Mouse (Mus musculus) CH12.LX (cell line): Measurements from ENCODE around the gene Hes5. TPM values are rescaled to one million over a fixed set of nuclear protein-coding genes. Genes with fewer than 3 reads are reported as not detected.

ENCODE experiments used
- DNase-seq: peaks from one replicate; pipeline ENCODE4 v3.0.0-alpha.2; 2013; ENCODE audit errors: extremely low read depth
- H3K27ac ChIP-seq: 2 replicates; pipeline ENCODE4 v1.5.1; 2012; ENCODE audit warnings: low read depth, mild to moderate bottlenecking, control low read depth, moderate library complexity; ENCODE audit not compliant: insufficient read depth
- H3K27me3 ChIP-seq: replicated peaks from 2 replicates; pipeline ENCODE3; 2012; ENCODE audit warnings: inconsistent platforms
- H3K36me3 ChIP-seq, 2 experiments: replicated peaks in 1 of 2; 2 replicates each; pipeline versions ENCODE3 to v1.6.1; 2012; ENCODE audit warnings: inconsistent platforms in 1 of 2, low read length in 1 of 2, mild to moderate bottlenecking in 1 of 2, mixed read lengths in 1 of 2, moderate library complexity in 1 of 2; ENCODE audit not compliant: control insufficient read depth in 1 of 2, insufficient read depth in 1 of 2
- H3K4me1 ChIP-seq, 2 experiments: 2 replicates each; pipeline ENCODE4 v1.6.1; 2012; ENCODE audit warnings: inconsistent platforms in 1 of 2, moderate library complexity in 1 of 2; ENCODE audit not compliant: insufficient read depth in 2 of 2, control insufficient read depth in 1 of 2
- H3K4me2 ChIP-seq: 2 replicates; pipeline ENCODE4 v1.6.1; 2012; ENCODE audit warnings: low read depth, mild to moderate bottlenecking, control low read depth; ENCODE audit not compliant: poor library complexity, insufficient read depth, severe bottlenecking
- H3K4me3 ChIP-seq, 3 experiments: fragments of 150-350 bp in 1 of 3; sonication (generic) in 1 of 3; replicated peaks in 1 of 3; 2 replicates each; pipeline versions ENCODE3 to v1.5.1; 2011 to 2012; ENCODE audit warnings: low read depth in 2 of 3, low read length in 2 of 3, mild to moderate bottlenecking in 2 of 3, moderate library complexity in 2 of 3, control low read depth in 1 of 3, improper control_type of control experiment in 1 of 3, inconsistent platforms in 1 of 3, mixed read lengths in 1 of 3; ENCODE audit not compliant: poor library complexity in 1 of 3
- H3K79me2 ChIP-seq: replicated peaks from 2 replicates; pipeline ENCODE4 v1.6.1; 2012; ENCODE audit warnings: mild to moderate bottlenecking, moderate library complexity; ENCODE audit not compliant: control insufficient read depth, poor library complexity, insufficient read depth, severe bottlenecking; ENCODE audit errors: extremely low read depth
- H3K9ac ChIP-seq: 2 replicates; pipeline ENCODE4 v1.6.1; 2012; ENCODE audit warnings: low read depth, mild to moderate bottlenecking, control low read depth, moderate library complexity; ENCODE audit not compliant: insufficient read depth
- H3K9me3 ChIP-seq: replicated peaks from 2 replicates; pipeline ENCODE3; 2012; ENCODE audit warnings: low read length, inconsistent platforms, mixed read lengths
- CHD1 ChIP-seq: IDR thresholded peaks from 2 replicates; pipeline ENCODE4 v1.6.1; 2012; ENCODE audit warnings: low read depth, low read length, improper control_type of control experiment, inconsistent platforms
- CTCF ChIP-seq, 2 experiments: IDR thresholded peaks in 1 of 2; conservative IDR thresholded peaks in 1 of 2; 2 replicates each; pipeline ENCODE4 v1.5.1; 2011 to 2012; ENCODE audit warnings: low read depth in 2 of 2, low read length in 2 of 2, improper control_type of control experiment in 1 of 2, inconsistent platforms in 1 of 2, mild to moderate bottlenecking in 1 of 2, moderate library complexity in 1 of 2
- E2F4 ChIP-seq: IDR thresholded peaks from 2 replicates; pipeline ENCODE4 v1.6.1; 2011; ENCODE audit warnings: low read depth, low read length, improper control_type of control experiment; ENCODE audit not compliant: insufficient replicate concordance
- ELF1 ChIP-seq: IDR thresholded peaks from 2 replicates; pipeline ENCODE4 v1.6.1; 2014; ENCODE audit warnings: low read depth, mild to moderate bottlenecking, inconsistent platforms, low read length, improper control_type of control experiment
- EP300 ChIP-seq: IDR thresholded peaks from 2 replicates; pipeline ENCODE4 v1.6.1; 2011; ENCODE audit warnings: low read length, improper control_type of control experiment
- ETS1 ChIP-seq: conservative IDR thresholded peaks from 2 replicates; pipeline ENCODE4 v1.6.1; 2012; ENCODE audit warnings: low read depth, mild to moderate bottlenecking, inconsistent platforms, low read length, improper control_type of control experiment, moderate library complexity
- GABPA ChIP-seq: IDR thresholded peaks from 2 replicates; pipeline ENCODE4 v1.6.1; 2012; ENCODE audit warnings: low read depth, low read length, improper control_type of control experiment, inconsistent platforms; ENCODE audit not compliant: insufficient replicate concordance
- HCFC1 ChIP-seq: IDR thresholded peaks from 2 replicates; pipeline ENCODE4 v1.6.1; 2012; ENCODE audit warnings: low read depth, mild to moderate bottlenecking, inconsistent platforms, low read length, improper control_type of control experiment
- IRF4 ChIP-seq: IDR thresholded peaks from 2 replicates; pipeline ENCODE4 v1.6.1; 2014; ENCODE audit warnings: low read depth, mild to moderate bottlenecking, inconsistent platforms, low read length, improper control_type of control experiment
- JUND ChIP-seq: conservative IDR thresholded peaks from 2 replicates; pipeline ENCODE4 v1.6.1; 2011; ENCODE audit warnings: low read depth, low read length, improper control_type of control experiment
- MAFK ChIP-seq: IDR thresholded peaks from 2 replicates; pipeline ENCODE4 v1.6.1; 2011; ENCODE audit warnings: low read length, improper control_type of control experiment; ENCODE audit not compliant: insufficient replicate concordance
- MAX ChIP-seq: IDR thresholded peaks from 2 replicates; pipeline ENCODE4 v1.6.1; 2011; ENCODE audit warnings: low read length, improper control_type of control experiment
- MAZ ChIP-seq: IDR thresholded peaks from 2 replicates; pipeline ENCODE4 v1.6.1; 2012; ENCODE audit warnings: low read depth, mild to moderate bottlenecking, inconsistent platforms, low read length, improper control_type of control experiment, moderate library complexity
- MXI1 ChIP-seq: IDR thresholded peaks from 2 replicates; pipeline ENCODE4 v1.6.1; 2011; ENCODE audit warnings: mild to moderate bottlenecking, low read depth, low read length, improper control_type of control experiment
- MYC ChIP-seq: IDR thresholded peaks from 2 replicates; pipeline ENCODE4 v1.6.1; 2011; ENCODE audit warnings: low read depth, mild to moderate bottlenecking, improper control_type of control experiment, low read length
- NRF1 ChIP-seq: IDR thresholded peaks from 2 replicates; pipeline ENCODE4 v1.6.1; 2014; ENCODE audit warnings: low read depth, mild to moderate bottlenecking, inconsistent platforms, low read length, improper control_type of control experiment, moderate library complexity
- PAX5 ChIP-seq: IDR thresholded peaks from 2 replicates; pipeline ENCODE4 v1.6.1; 2012; ENCODE audit warnings: low read length, inconsistent platforms, mixed read lengths
- TCF12 ChIP-seq: IDR thresholded peaks from 2 replicates; pipeline ENCODE4 v1.6.1; 2014; ENCODE audit warnings: low read depth, mild to moderate bottlenecking, inconsistent platforms, low read length, improper control_type of control experiment
- UBTF ChIP-seq: IDR thresholded peaks from 2 replicates; pipeline ENCODE4 v1.6.1; 2012; ENCODE audit warnings: low read depth, mild to moderate bottlenecking, inconsistent platforms, low read length, improper control_type of control experiment, moderate library complexity
- USF1 ChIP-seq: IDR thresholded peaks from 2 replicates; pipeline ENCODE4 v1.6.1; 2014; ENCODE audit warnings: low read depth, mild to moderate bottlenecking, inconsistent platforms, low read length, improper control_type of control experiment
- ZC3H11A ChIP-seq: IDR thresholded peaks from 2 replicates; pipeline ENCODE4 v1.6.1; 2012; ENCODE audit warnings: low read depth, mild to moderate bottlenecking, inconsistent platforms, low read length, improper control_type of control experiment
- ZKSCAN1 ChIP-seq: IDR thresholded peaks from 2 replicates; pipeline ENCODE4 v1.6.1; 2012; ENCODE audit warnings: low read depth, inconsistent platforms, low read length, improper control_type of control experiment, borderline replicate concordance
- ZMIZ1 ChIP-seq: IDR thresholded peaks from 2 replicates; pipeline ENCODE4 v1.6.1; 2012; ENCODE audit warnings: low read depth, mild to moderate bottlenecking, inconsistent platforms, low read length, improper control_type of control experiment
- dilution Hi-C: fragments of 300-500 bp; cut with MboI; formaldehyde crosslinking; loops from 2 replicates; pipeline ENCODE4 v1.14.3; 2020; ENCODE audit warnings: low sequenced_read_pairs; ENCODE audit not compliant: extremely low pct_unique_long_range_greater_than_20kb, extremely low pct_ligation_motif_present
- in situ Hi-C: fragments of 300-500 bp; cut with MboI; formaldehyde crosslinking; loops from 3 replicates; pipeline ENCODE4 v1.14.3; 2019; ENCODE audit warnings: low sequenced_read_pairs, low pct_ligation_motif_present, low pct_unique_long_range_greater_than_20kb, mixed read lengths
- polyA plus RNA-seq: library from polyadenylated mRNA; unstranded; fragments of >175 nt; gene quantifications from 2 replicates; pipeline ENCODE4 v1.2.1, GENCODE M21; 2012; ENCODE audit warnings: low read depth; ENCODE audit not compliant: insufficient read length
- total RNA-seq, 2 experiments: library from RNA; depleted of rRNA; stranded (reverse); fragments of 300-350 nt in 1 of 2; fragments of >200 nt in 1 of 2; gene quantifications; 2 replicates each; pipeline ENCODE4 v1.2.3; 2012 to 2014

The Hes5 gene
- total and polyA plus RNA-seq, 3 experiments = 1.7 to 6.8 (median 2.1) TPM

DNA sequence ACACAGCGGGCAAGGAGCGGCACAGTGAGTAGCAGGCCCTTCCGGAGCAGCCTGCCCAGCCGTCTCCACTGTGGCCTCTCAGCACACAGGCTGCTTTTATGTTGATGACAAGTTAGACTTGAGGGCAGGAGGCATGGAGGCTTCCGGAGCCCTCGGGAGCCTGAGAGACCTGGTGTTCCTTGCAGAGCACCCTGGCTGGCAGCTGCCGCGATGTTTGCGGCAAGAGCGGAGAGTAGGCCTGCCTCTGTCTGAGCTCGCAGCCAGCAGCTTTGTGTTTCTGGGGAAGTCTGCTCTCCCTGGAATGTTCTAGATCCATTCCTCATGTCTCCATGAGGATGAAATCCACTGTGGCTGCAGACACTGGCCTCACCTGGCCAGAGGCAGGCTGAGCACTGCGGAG is 11.8 kb downstream of the Hes5 start:
- no peaks in the 10 kb centered on the region for H3K9me3 ChIP-seq
- no peak overlapping the region for H3K27ac ChIP-seq
- dilution Hi-C loops (no loop called here), in situ Hi-C loops (loop anchor here (25.0 kb wide), 1 partner anchor 265 kb away; the partner anchor contains the start of gene Faap20)
- H3K4me2 ChIP-seq = no peak overlapping the region
- H3K79me2 ChIP-seq = peaks cover 12% of the 10 kb centered on the region
- no peak overlapping the region for H3K4me3 ChIP-seq
- no peak overlapping the region for H3K9ac ChIP-seq
- H3K4me1 ChIP-seq = peaks cover 0 to 3% of the 10 kb centered on the region in 2 experiments; a peak in 2 of 4 replicates
- TF ChIP-seq E2F4 = no peak
- no peak for TF ChIP-seq MAZ
- no peak for TF ChIP-seq ZC3H11A
- no peak for TF ChIP-seq NRF1
- TF ChIP-seq EP300 = no peak
- TF ChIP-seq IRF4 = no peak
- no peak for TF ChIP-seq PAX5
- no peak for TF ChIP-seq MAX
- TF ChIP-seq MXI1 = no peak
- TF ChIP-seq ETS1 = no peak
- no peak for TF ChIP-seq MYC
- no peaks in the 10 kb centered on the region for H3K27me3 ChIP-seq
- H3K36me3 ChIP-seq = peaks cover 89 to 98% of the 10 kb centered on the region in 2 experiments
- DNase-seq = no peak

DNA sequence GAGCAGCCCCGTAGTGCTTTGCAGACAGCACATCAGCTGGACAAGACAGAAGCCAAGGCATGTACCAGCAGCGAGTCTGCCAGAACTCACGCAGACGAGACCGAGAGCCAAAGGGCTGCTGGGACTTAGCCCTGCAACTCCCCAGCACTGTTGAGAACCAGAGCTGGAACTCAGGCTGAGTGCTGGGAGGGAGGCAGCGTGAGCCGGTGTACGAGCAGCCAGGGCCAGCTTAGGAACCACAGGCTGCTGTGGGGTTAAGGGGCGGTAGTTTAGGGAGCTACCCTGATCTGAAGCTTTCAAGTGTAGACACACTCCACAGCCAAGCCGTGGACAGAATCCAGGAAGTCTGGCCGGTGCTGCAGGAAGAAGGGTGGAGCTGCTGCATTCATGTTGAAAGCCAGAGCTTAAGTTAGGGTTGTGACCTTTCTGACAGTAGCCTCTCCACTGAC is 13.5 kb downstream of the Hes5 start:
- Histone ChIP-seq H3K9me3 (no peaks in the 10 kb centered on the region), H3K4me1 (no peaks in the 10 kb centered on the region), H3K4me2 (no peak overlapping the region), H3K27me3 (no peaks in the 10 kb centered on the region), H3K36me3 (peaks cover 100% of the 10 kb centered on the region in 2 experiments), H3K79me2 (no peaks in the 10 kb centered on the region), H3K4me3 (no peak overlapping the region), H3K9ac (no peak overlapping the region), H3K27ac (no peak overlapping the region)
- no peak for TF ChIP-seq MAZ
- TF ChIP-seq UBTF = no peak
- TF ChIP-seq ZKSCAN1 = no peak
- no peak for TF ChIP-seq MAFK
- no peak for TF ChIP-seq JUND
- TF ChIP-seq NRF1 = no peak
- no peak for TF ChIP-seq ELF1
- no peak for TF ChIP-seq MAX
- TF ChIP-seq USF1 = no peak
- TF ChIP-seq TCF12 = no peak
- no peak for TF ChIP-seq HCFC1
- TF ChIP-seq E2F4 = no peak
- no peak for TF ChIP-seq ZMIZ1
- TF ChIP-seq GABPA = no peak
- no peak for TF ChIP-seq CTCF (conservative IDR thresholded peaks at IDR 0.05 in 1 of 2, IDR thresholded peaks at IDR 0.05 in 1 of 2; ENCODE audit: low read depth in 2 of 2, low read length in 2 of 2)
- no peak for TF ChIP-seq CHD1
- dilution Hi-C loops = no loop called here
- in situ Hi-C loops = loop anchor here (25.0 kb wide), 1 partner anchor 263 kb away; the partner anchor contains the start of gene Faap20
- DNase-seq = no peak
